Mouse (Mus musculus) urinary bladder, postnatal 25 days (tissue): ENCODE results near the gene Sh2d7.
A peak's percentile ranks its signal among the peaks of the same experiment; 100 is the strongest.

Experiments
- DNase-seq: peaks from one replicate; pipeline ENCODE4 v3.0.0; 2022; ENCODE audit warnings: low spot score

Sh2d7 gene

GRCm38 (mm10) chr9:54538684-54539083, at the start of gene Sh2d7:
Sh2d7 (plus strand) TSS chr9:54538984.
- DNase-seq, result no peak

GRCm38 (mm10) chr9:54489599-54489998, 49.2 kb upstream of the Sh2d7 start:
- DNase-seq, result no peak

- DNase-seq, result no peak
Observed at GRCm38 (mm10) chr9:54490431-54490830, 48.4 kb upstream of the Sh2d7 start.

GRCm38 (mm10) chr9:54499291-54499690, 39.5 kb upstream of the Sh2d7 start:
- no peak for DNase-seq

GRCm38 (mm10) chr9:54499791-54500190, 39.0 kb upstream of the Sh2d7 start:
- DNase-seq, result no peak

GRCm38 (mm10) chr9:54500832-54501452, 37.8 kb upstream of the Sh2d7 start:
- no peak for DNase-seq

- DNase-seq, result peak; percentile 79
Observed at GRCm38 (mm10) chr9:54501453-54502110, 37.2 kb upstream of the Sh2d7 start, which contains the start of gene Dmxl2. Dmxl2 (minus strand) TSS chr9:54501626.

GRCm38 (mm10) chr9:54502111-54502495, 36.7 kb upstream of the Sh2d7 start:
- no peak for DNase-seq

- DNase-seq, result peak; percentile 4
Observed at GRCm38 (mm10) chr9:54502873-54503272, 35.9 kb upstream of the Sh2d7 start.

GRCm38 (mm10) chr9:54515991-54516390, 22.8 kb upstream of the Sh2d7 start:
- DNase-seq, result no peak

GRCm38 (mm10) chr9:54518921-54519320, 19.9 kb upstream of the Sh2d7 start:
- DNase-seq, result no peak

- no peak for DNase-seq
Observed at GRCm38 (mm10) chr9:54520286-54520685, 18.5 kb upstream of the Sh2d7 start.

- DNase-seq, result no peak
Observed at GRCm38 (mm10) chr9:54527694-54528093, 11.1 kb upstream of the Sh2d7 start.

GRCm38 (mm10) chr9:54529950-54530349, 8.8 kb upstream of the Sh2d7 start:
- DNase-seq, result no peak

GRCm38 (mm10) chr9:54530836-54531235, 7.9 kb upstream of the Sh2d7 start:
- DNase-seq, result no peak

- no peak for DNase-seq
Observed at GRCm38 (mm10) chr9:54531421-54531820, 7.4 kb upstream of the Sh2d7 start.

GRCm38 (mm10) chr9:54532926-54533325, 5.9 kb upstream of the Sh2d7 start:
- DNase-seq, result no peak

- DNase-seq, result no peak
Observed at GRCm38 (mm10) chr9:54533975-54534374, 4.8 kb upstream of the Sh2d7 start.

GRCm38 (mm10) chr9:54536236-54536635, 2.5 kb upstream of the Sh2d7 start:
- DNase-seq, result no peak

GRCm38 (mm10) chr9:54537030-54537429, 1.8 kb upstream of the Sh2d7 start:
- DNase-seq, result no peak

GRCm38 (mm10) chr9:54537480-54537879, 1.3 kb upstream of the Sh2d7 start:
- DNase-seq, result no peak

GRCm38 (mm10) chr9:54538244-54538643, 540 bp upstream of the Sh2d7 start:
- no peak for DNase-seq

GRCm38 (mm10) chr9:54540801-54541200, 2.0 kb downstream of the Sh2d7 start:
- DNase-seq, result no peak
